In genomic region chr2:32642813-32643212, GRCm38 (mm10) we compare ENCODE assay signal across 11 mouse cellular contexts. TPM values are rescaled to one million over a fixed set of nuclear protein-coding genes. Genes with fewer than 3 reads are reported as not detected.
DNase-seq lines count a peak whose midpoint lies in the region; ATAC-seq and TF ChIP-seq lines count a peak whose summit lies in the region.
"Had no signal": no experiment of that assay in that cellular context is flagged by ENCODE, and none has a peak within 500 bp of the region (broad histone marks: within the 10 kb centered on the region; RNA-seq: fewer than 3 reads in every experiment).

No protein-coding gene starts in this region.

- no peak for TF ChIP-seq POLR2A in limb, embryonic 14.5 days (IDR thresholded peaks at IDR 0.05; ENCODE audit: borderline replicate concordance, extremely low read depth, insufficient read depth, insufficient read length)

- H3K4me3 ChIP-seq in kidney, embryonic 14.5 days (ENCODE audit: low read length), result no peak overlapping the region
- no peak overlapping the region for H3K4me3 ChIP-seq in limb, embryonic 14.5 days (replicated peaks; ENCODE audit: low read length)
- H3K4me3 ChIP-seq: embryonic facial prominence, embryonic 12.5 days had no signal

- WGBS in kidney, embryonic 14.5 days, result 63% methylated on average over 7 of the region's 7 CpGs
- WGBS in limb, embryonic 14.5 days, result 47% methylated on average over 7 of the region's 7 CpGs

- H3K9ac ChIP-seq in kidney, embryonic 14.5 days (ENCODE audit: low read depth, low read length), result no peak overlapping the region
- no peak overlapping the region; the same call in 1 of the 2 replicates for H3K9ac ChIP-seq in limb, embryonic 14.5 days (ENCODE audit: low read depth, low read length, severe bottlenecking)
- H3K9ac ChIP-seq: embryonic facial prominence, embryonic 12.5 days had no signal

- no peaks in the 10 kb centered on the region for H3K9me3 ChIP-seq in kidney, embryonic 14.5 days (ENCODE audit: control insufficient read depth, low read length)
- no peaks in the 10 kb centered on the region for H3K9me3 ChIP-seq in limb, embryonic 14.5 days (ENCODE audit: control insufficient read depth, low read length)
- H3K9me3 ChIP-seq: embryonic facial prominence, embryonic 12.5 days had no signal

- intact Hi-C loops in heart, postnatal 10 days (cut with DNase I), result no loop called here
- intact Hi-C loops in left cerebral cortex, postnatal 14 days (cut with DNase I), result no loop called here

- no peak for ATAC-seq in kidney, embryonic 14.5 days (ENCODE audit: low FRiP score, low TSS enrichment)
- 0 out of 2 replicates have a peak, but pooled peaks have one; percentile 23 for ATAC-seq in limb, embryonic 14.5 days (ENCODE audit: low FRiP score, low read depth)

- peak; percentile 55 for DNase-seq in kidney, adult 9 months
- DNase-seq in heart, adult 18-20 months, result peak; percentile 71 to 87
- DNase-seq in heart, postnatal 10 days, result peak; percentile 71 to 73
- DNase-seq in limb, embryonic 14.5 days (ENCODE audit: low spot score), result no peak
- no peak for DNase-seq in left cerebral cortex, postnatal 14 days (ENCODE audit: low spot score in 2 of 2)
- no peak for DNase-seq in B cell, adult 2 months
- no peak for DNase-seq in cerebellum, adult 9-11 months
- DNase-seq: thymus, postnatal 36 days had no signal

- no peaks in the 10 kb centered on the region for H3K27me3 ChIP-seq in kidney, embryonic 14.5 days (ENCODE audit: control insufficient read depth, insufficient read depth, low read length)
- H3K27me3 ChIP-seq in limb, embryonic 14.5 days (ENCODE audit: control insufficient read depth, insufficient read depth, low read length), result no peaks in the 10 kb centered on the region
- H3K27me3 ChIP-seq: embryonic facial prominence, embryonic 12.5 days had no signal

- H3K4me2 ChIP-seq in kidney, embryonic 14.5 days (replicated peaks; ENCODE audit: low read depth, low read length), result no peak overlapping the region
- no peak overlapping the region for H3K4me2 ChIP-seq in limb, embryonic 14.5 days (replicated peaks; ENCODE audit: low read depth, low read length, severe bottlenecking)
- H3K4me2 ChIP-seq: embryonic facial prominence, embryonic 12.5 days; midbrain, embryonic 11.5 days had no signal

- H3K27ac ChIP-seq in kidney, embryonic 14.5 days (ENCODE audit: low read depth, low read length), result no peak overlapping the region
- H3K27ac ChIP-seq in limb, embryonic 14.5 days (replicated peaks; ENCODE audit: low read depth, low read length), result 0 out of 2 replicates have a peak overlapping the region, but pooled peaks have one; percentile 1
- H3K27ac ChIP-seq: embryonic facial prominence, embryonic 12.5 days had no signal

- H3K4me1 ChIP-seq in kidney, embryonic 14.5 days (ENCODE audit: control insufficient read depth, insufficient read depth, low read length), result peaks cover 11% of the 10 kb centered on the region
- peaks cover 12% of the 10 kb centered on the region for H3K4me1 ChIP-seq in limb, embryonic 14.5 days (ENCODE audit: control insufficient read depth, insufficient read depth, low read length)

- no peaks in the 10 kb centered on the region for H3K36me3 ChIP-seq in kidney, embryonic 14.5 days (ENCODE audit: control insufficient read depth, insufficient read depth, low read length)
- no peaks in the 10 kb centered on the region for H3K36me3 ChIP-seq in limb, embryonic 14.5 days (ENCODE audit: control insufficient read depth, insufficient read depth, low read length)
- H3K36me3 ChIP-seq: embryonic facial prominence, embryonic 12.5 days had no signal

RNA-seq across cellular contexts. Expression of gene Eng, which starts 3.6 kb away (rescaled TPM):
- polyA plus RNA-seq in kidney, embryonic 14.5 days (2014; fragmentation: Nextera tagmentation; extraction: Ambion mirVana), result 34.1 and 55.9 TPM in 2 replicates
- total RNA-seq in heart, adult 18-20 months (2021), result 100 to 1,000 TPM in 1 of 2 experiments, 10 to 100 TPM in 1; 95.1 to 106 TPM
- total RNA-seq in heart, postnatal 10 days (2021), result 100 to 1,000 TPM; 152 to 166 TPM
- polyA plus RNA-seq in limb, embryonic 14.5 days (2012; rRNA removed), result 61.4 and 91.8 TPM in 2 replicates
- 49.3 and 52.2 TPM in 2 replicates for polyA plus RNA-seq in limb, embryonic 14.5 days (2014; fragmentation: Nextera tagmentation; extraction: Ambion mirVana)
- 10 to 100 TPM; 30.7 to 34.5 TPM for total RNA-seq in left cerebral cortex, postnatal 14 days (2021)

RNA-seq across cellular contexts. Expression of gene Ak1, which starts 21.3 kb away (rescaled TPM):
- polyA plus RNA-seq in kidney, embryonic 14.5 days (2014; fragmentation: Nextera tagmentation; extraction: Ambion mirVana), result 22.1 and 25.5 TPM in 2 replicates
- total RNA-seq in heart, adult 18-20 months (2021), result 100 to 1,000 TPM; 654 to 691 TPM
- total RNA-seq in heart, postnatal 10 days (2021), result 100 to 1,000 TPM; 522 to 538 TPM
- 25.5 and 26.7 TPM in 2 replicates for polyA plus RNA-seq in limb, embryonic 14.5 days (2012; rRNA removed)
- 44.1 and 56.2 TPM in 2 replicates for polyA plus RNA-seq in limb, embryonic 14.5 days (2014; fragmentation: Nextera tagmentation; extraction: Ambion mirVana)
- total RNA-seq in left cerebral cortex, postnatal 14 days (2021), result 100 to 1,000 TPM; 162 to 164 TPM

RNA-seq across cellular contexts. Expression of gene St6galnac6, which starts 43.3 kb away (rescaled TPM):
- polyA plus RNA-seq in kidney, embryonic 14.5 days (2014; fragmentation: Nextera tagmentation; extraction: Ambion mirVana), result 7.0 and 8.7 TPM in 2 replicates
- 100 to 1,000 TPM; 108 to 117 TPM for total RNA-seq in heart, adult 18-20 months (2021)
- total RNA-seq in heart, postnatal 10 days (2021), result 100 to 1,000 TPM in 1 of 2 experiments, 10 to 100 TPM in 1; 87.9 to 103 TPM
- 39.2 and 52.9 TPM in 2 replicates for polyA plus RNA-seq in limb, embryonic 14.5 days (2012; rRNA removed)
- 10.7 and 11.7 TPM in 2 replicates for polyA plus RNA-seq in limb, embryonic 14.5 days (2014; fragmentation: Nextera tagmentation; extraction: Ambion mirVana)
- 100 to 1,000 TPM; 110 to 114 TPM for total RNA-seq in left cerebral cortex, postnatal 14 days (2021)

RNA-seq across cellular contexts. Expression of gene St6galnac4, which starts 55.9 kb away (rescaled TPM):
- 15.6 and 20.0 TPM in 2 replicates for polyA plus RNA-seq in kidney, embryonic 14.5 days (2014; fragmentation: Nextera tagmentation; extraction: Ambion mirVana)
- 10 to 100 TPM; 14.7 to 16.1 TPM for total RNA-seq in heart, adult 18-20 months (2021)
- 10 to 100 TPM; 29.3 to 31.8 TPM for total RNA-seq in heart, postnatal 10 days (2021)
- polyA plus RNA-seq in limb, embryonic 14.5 days (2012; rRNA removed), result 31.8 and 44.9 TPM in 2 replicates
- polyA plus RNA-seq in limb, embryonic 14.5 days (2014; fragmentation: Nextera tagmentation; extraction: Ambion mirVana), result 33.3 and 33.9 TPM in 2 replicates
- 10 to 100 TPM; 36.2 to 38.4 TPM for total RNA-seq in left cerebral cortex, postnatal 14 days (2021)

Comparison
In these comparisons a context has a peak if more than half of its experiments do, and no peak if none do; other contexts are left out.
1. DNase-seq: peak in kidney, adult 9 months (single experiment), heart, adult 18-20 months (2 of 2) and heart, postnatal 10 days (2 of 2); none in limb, embryonic 14.5 days (single experiment), left cerebral cortex, postnatal 14 days (0 of 2), B cell, adult 2 months (0 of 2) and cerebellum, adult 9-11 months (single experiment).